Mouse (Mus musculus) WW6 (cell line): ENCODE results near the gene Krt18.

Source experiments
- DNase-seq: peaks from one replicate; pipeline ENCODE4 v3.0.0-alpha.2; 2013; ENCODE audit warnings: low read depth, low spot score

The Krt18 gene

GRCm38 (mm10) chr15:102010569-102011245 lies 17.3 kb upstream of the Krt18 start:
- DNase-seq = no peak

- no peak for DNase-seq
Measured at GRCm38 (mm10) chr15:102012260-102012765, 15.7 kb upstream of the Krt18 start.

- DNase-seq = no peak
Measured at GRCm38 (mm10) chr15:102013651-102014050, 14.3 kb upstream of the Krt18 start.

GRCm38 (mm10) chr15:102014848-102015247 lies 13.1 kb upstream of the Krt18 start:
- DNase-seq = no peak

GRCm38 (mm10) chr15:102016096-102016495 lies 11.9 kb upstream of the Krt18 start:
- DNase-seq = no peak

GRCm38 (mm10) chr15:102016787-102017186 lies 11.2 kb upstream of the Krt18 start:
- DNase-seq = no peak

GRCm38 (mm10) chr15:102017918-102018463 lies 10.0 kb upstream of the Krt18 start:
- no peak for DNase-seq

- DNase-seq = no peak
Measured at GRCm38 (mm10) chr15:102022481-102022880, 5.5 kb upstream of the Krt18 start.

- no peak for DNase-seq
Measured at GRCm38 (mm10) chr15:102023888-102024287, 4.1 kb upstream of the Krt18 start.

- no peak for DNase-seq
Measured at GRCm38 (mm10) chr15:102025136-102025872, 2.7 kb upstream of the Krt18 start.

- DNase-seq = no peak
Measured at GRCm38 (mm10) chr15:102026430-102026829, 1.6 kb upstream of the Krt18 start.

GRCm38 (mm10) chr15:102034121-102035053 lies 6.4 kb downstream of the Krt18 start:
- DNase-seq = no peak

GRCm38 (mm10) chr15:102040277-102040676 lies 12.3 kb downstream of the Krt18 start:
- DNase-seq = no peak

GRCm38 (mm10) chr15:102041951-102042350 lies 14.0 kb downstream of the Krt18 start:
- no peak for DNase-seq

- no peak for DNase-seq
Measured at GRCm38 (mm10) chr15:102044745-102045144, 16.8 kb downstream of the Krt18 start.

- no peak for DNase-seq
Measured at GRCm38 (mm10) chr15:102045691-102046090, 17.7 kb downstream of the Krt18 start.

- no peak for DNase-seq
Measured at GRCm38 (mm10) chr15:102048006-102048405, 20.0 kb downstream of the Krt18 start.

GRCm38 (mm10) chr15:102049871-102050270 lies 21.9 kb downstream of the Krt18 start:
- DNase-seq = no peak

GRCm38 (mm10) chr15:102051920-102052683 lies 24.1 kb downstream of the Krt18 start:
- DNase-seq = no peak

- DNase-seq = no peak
Measured at GRCm38 (mm10) chr15:102056495-102057174, 28.7 kb downstream of the Krt18 start.
